Mouse (Mus musculus) testis, postnatal 14 days (tissue): ENCODE measurements around the gene Tars2.

Experiments
- DNase-seq: peaks from one replicate; pipeline ENCODE4 v3.0.0; 2021; ENCODE audit warnings: low spot score

The Tars2 gene

GRCm38 (mm10) chr3:95734092-95734702 is 25.8 kb downstream of the Tars2 start:
- DNase-seq = no peak

- DNase-seq = no peak
These were observed 27.1 kb downstream of the Tars2 start for GRCm38 (mm10) chr3:95732744-95733521.

- no peak for DNase-seq
These were observed 27.7 kb downstream of the Tars2 start for GRCm38 (mm10) chr3:95732297-95732696.

- DNase-seq = no peak
These were observed 28.2 kb downstream of the Tars2 start for GRCm38 (mm10) chr3:95731802-95732201.

- DNase-seq = no peak
These were observed 29.6 kb downstream of the Tars2 start for GRCm38 (mm10) chr3:95730431-95730830.

- DNase-seq = no peak
These were observed 31.1 kb downstream of the Tars2 start for GRCm38 (mm10) chr3:95728906-95729305.

GRCm38 (mm10) chr3:95726696-95727358 is 33.2 kb downstream of the Tars2 start:
- no peak for DNase-seq

GRCm38 (mm10) chr3:95725863-95726262 is 34.1 kb downstream of the Tars2 start:
- no peak for DNase-seq

GRCm38 (mm10) chr3:95722386-95722785 is 37.6 kb downstream of the Tars2 start:
- DNase-seq = no peak

GRCm38 (mm10) chr3:95718153-95718552 is 41.9 kb downstream of the Tars2 start:
- no peak for DNase-seq

GRCm38 (mm10) chr3:95716075-95716474 is 43.9 kb downstream of the Tars2 start:
- no peak for DNase-seq

GRCm38 (mm10) chr3:95709967-95710366 is 50.0 kb downstream of the Tars2 start:
- DNase-seq = no peak

GRCm38 (mm10) chr3:95709044-95709443 is 51.0 kb downstream of the Tars2 start:
- DNase-seq = no peak

- DNase-seq = no peak
These were observed 52.5 kb downstream of the Tars2 start for GRCm38 (mm10) chr3:95707497-95707896.

- no peak for DNase-seq
These were observed 53.7 kb downstream of the Tars2 start for GRCm38 (mm10) chr3:95706273-95706672.

GRCm38 (mm10) chr3:95704612-95705011 is 55.4 kb downstream of the Tars2 start:
- DNase-seq = no peak

GRCm38 (mm10) chr3:95703276-95703675 is 56.7 kb downstream of the Tars2 start:
- no peak for DNase-seq

GRCm38 (mm10) chr3:95701877-95702540 is 58.0 kb downstream of the Tars2 start:
- DNase-seq = peak; percentile 79

- DNase-seq = no peak
These were observed 58.9 kb downstream of the Tars2 start for GRCm38 (mm10) chr3:95701085-95701484.

GRCm38 (mm10) chr3:95700233-95700681 is 59.7 kb downstream of the Tars2 start:
- DNase-seq = peak; percentile 49

- no peak for DNase-seq
These were observed 61.7 kb downstream of the Tars2 start for GRCm38 (mm10) chr3:95698286-95698685.

GRCm38 (mm10) chr3:95696360-95696759 is 63.6 kb downstream of the Tars2 start:
- DNase-seq = no peak
